Mouse (Mus musculus) liver, adult 2 months (tissue): ENCODE measurements around the gene Fbxw11. TPM values are rescaled to one million over a fixed set of nuclear protein-coding genes. Genes with fewer than 3 reads are reported as not detected.

Experiments
- DNase-seq: peaks from one replicate; pipeline ENCODE4 v3.0.0-alpha.2; 2011; ENCODE audit warnings: low read depth, low spot score; ENCODE audit errors: extremely low read depth
- H3K27ac ChIP-seq: fragments of 200-500 bp; replicated peaks from 2 replicates; pipeline ENCODE4 v1.5.1; 2012; ENCODE audit warnings: low read depth, mild to moderate bottlenecking, control low read depth, inconsistent platforms, low read length; ENCODE audit not compliant: insufficient read depth
- H3K27me3 ChIP-seq: fragments of 200-500 bp; 2 replicates; pipeline ENCODE4 v1.6.1; 2012; ENCODE audit warnings: mild to moderate bottlenecking, moderate library complexity, low read length, inconsistent platforms; ENCODE audit not compliant: control insufficient read depth, insufficient read depth
- H3K36me3 ChIP-seq: fragments of 200-500 bp; 2 replicates; pipeline ENCODE4 v1.6.1; 2012; ENCODE audit warnings: low read length, inconsistent platforms; ENCODE audit not compliant: control insufficient read depth, insufficient read depth
- H3K4me1 ChIP-seq: fragments of 200-500 bp; 2 replicates; pipeline ENCODE4 v1.6.1; 2011; ENCODE audit warnings: low read length; ENCODE audit not compliant: control insufficient read depth, insufficient read depth
- H3K4me3 ChIP-seq: fragments of 200-500 bp; 2 replicates; pipeline ENCODE4 v1.5.1; 2011; ENCODE audit warnings: low read depth, mild to moderate bottlenecking, control low read depth, low read length, moderate library complexity; ENCODE audit not compliant: insufficient read depth
- H3K79me2 ChIP-seq: fragments of 200-500 bp; 2 replicates; pipeline ENCODE4 v1.6.1; 2012; ENCODE audit warnings: inconsistent platforms, mild to moderate bottlenecking, low read length, moderate library complexity; ENCODE audit not compliant: control insufficient read depth, insufficient read depth
- H3K9ac ChIP-seq: fragments of 200-500 bp; 2 replicates; pipeline ENCODE4 v1.6.1; 2012; ENCODE audit warnings: low read depth, mild to moderate bottlenecking, control low read depth, inconsistent platforms, low read length
- CTCF ChIP-seq: fragments of 200-500 bp; IDR thresholded peaks from 2 replicates; pipeline ENCODE4 v1.5.1; 2011; ENCODE audit warnings: low read depth, low read length, control low read depth
- POLR2A ChIP-seq: fragments of 200-500 bp; IDR thresholded peaks from 2 replicates; pipeline ENCODE4 v1.6.1; 2011; ENCODE audit warnings: low read length, control low read depth; ENCODE audit not compliant: insufficient read depth; ENCODE audit errors: extremely low read depth
- WGBS: fragments of 180-500 bp; shearing (Covaris S2); methylation state at CpG from one replicate; pipeline ENCODE4 v1.1.7; 2018; 5-methylcytosine and 5-hydroxymethylcytosine counted together
- polyA plus RNA-seq: library from polyadenylated mRNA; depleted of rRNA; stranded (reverse); fragments of >200 nt; gene quantifications from 2 replicates; pipeline ENCODE4 v1.2.3, GENCODE M21; 2012
- total RNA-seq: library from RNA; depleted of rRNA; stranded (reverse); fragments of >200 nt; gene quantifications from 2 replicates; pipeline ENCODE4 v1.2.3, GENCODE M21; 2014

The Fbxw11 gene
- total and polyA plus RNA-seq, 2 experiments, result 20.8 to 22.5 TPM

GRCm38 (mm10) chr11:32751863-32752594 lies 109.5 kb downstream of the Fbxw11 start:
- no peaks in the 10 kb centered on the region for H3K27me3 ChIP-seq
- WGBS, result 63% methylated on average over 7 of the region's 7 CpGs
- H3K79me2 ChIP-seq, result no peaks in the 10 kb centered on the region
- no peak for TF ChIP-seq POLR2A
- no peak for TF ChIP-seq CTCF
- no peaks in the 10 kb centered on the region for H3K36me3 ChIP-seq
- H3K9ac ChIP-seq, result no peak overlapping the region
- H3K4me1 ChIP-seq, result no peaks in the 10 kb centered on the region
- H3K4me3 ChIP-seq, result no peak overlapping the region
- DNase-seq, result no peak
- no peak overlapping the region for H3K27ac ChIP-seq

GRCm38 (mm10) chr11:32752595-32752885 lies 110.0 kb downstream of the Fbxw11 start:
- H3K27me3 ChIP-seq, result no peaks in the 10 kb centered on the region
- no peaks in the 10 kb centered on the region for H3K36me3 ChIP-seq
- H3K4me3 ChIP-seq, result no peak overlapping the region
- no peaks in the 10 kb centered on the region for H3K4me1 ChIP-seq
- H3K79me2 ChIP-seq, result no peaks in the 10 kb centered on the region
- H3K27ac ChIP-seq, result no peak overlapping the region
- H3K9ac ChIP-seq, result no peak overlapping the region
- 82% methylated on average over 5 of the region's 5 CpGs for WGBS
- DNase-seq, result no peak
- no peak for TF ChIP-seq POLR2A
- TF ChIP-seq CTCF, result no peak

DNA sequence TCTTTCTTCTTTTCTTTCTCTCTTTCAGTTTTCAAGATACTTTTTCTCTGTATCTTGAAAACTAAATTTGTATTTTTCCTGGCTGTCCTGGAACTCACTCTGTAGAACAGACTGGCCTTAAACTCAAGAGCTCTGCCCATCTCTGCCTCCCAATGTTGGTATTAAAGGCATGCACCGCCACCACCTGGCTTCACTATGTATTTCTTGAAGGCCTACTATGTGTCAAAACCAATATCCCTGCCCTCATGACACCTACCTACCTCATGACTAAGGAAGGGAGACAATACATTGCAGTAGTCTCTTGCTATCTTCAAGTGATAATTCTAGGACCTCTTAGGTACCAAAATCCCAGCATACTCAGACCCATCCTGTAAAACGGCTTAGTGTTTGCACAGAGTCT lies 110.8 kb downstream of the Fbxw11 start:
- TF ChIP-seq CTCF, result no peak
- TF ChIP-seq POLR2A, result no peak
- H3K9ac ChIP-seq, result no peak overlapping the region

DNA sequence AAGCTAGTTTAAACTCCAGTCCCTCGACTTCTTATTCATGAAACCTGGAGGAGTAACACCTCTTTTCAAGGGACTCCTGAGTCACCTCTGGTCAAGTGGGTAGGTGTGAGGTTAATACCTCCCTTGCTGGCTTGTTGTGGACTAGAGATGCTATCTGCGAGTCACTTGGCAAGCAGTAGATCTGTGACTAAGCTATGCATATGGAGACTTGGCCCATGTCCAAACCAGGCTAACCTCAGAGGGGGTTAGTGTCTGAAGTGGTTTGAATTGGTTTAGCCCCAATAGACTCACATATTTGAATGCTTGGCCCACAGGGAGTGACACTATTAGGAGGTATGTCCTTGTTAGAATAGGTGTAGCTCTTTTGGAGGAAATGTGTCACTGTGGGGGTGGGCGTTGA lies 120.2 kb downstream of the Fbxw11 start:
- Histone ChIP-seq H3K4me1 (no peaks in the 10 kb centered on the region), H3K4me3 (no peak overlapping the region), H3K79me2 (no peaks in the 10 kb centered on the region), H3K27ac (no peak overlapping the region), H3K36me3 (no peaks in the 10 kb centered on the region), H3K27me3 (no peaks in the 10 kb centered on the region), H3K9ac (no peak overlapping the region)
- 66% methylated on average over 3 of the region's 3 CpGs for WGBS
- no peak for TF ChIP-seq CTCF
- TF ChIP-seq POLR2A, result no peak
- DNase-seq, result no peak

More for the DNA sequence above, 110.8 kb downstream of the Fbxw11 start:
- DNase-seq, result no peak
- H3K79me2 ChIP-seq, result no peaks in the 10 kb centered on the region
- 88% methylated on average over 2 of the region's 2 CpGs for WGBS
- no peaks in the 10 kb centered on the region for H3K27me3 ChIP-seq
- H3K36me3 ChIP-seq, result no peaks in the 10 kb centered on the region
- no peaks in the 10 kb centered on the region for H3K4me1 ChIP-seq
- H3K4me3 ChIP-seq, result no peak overlapping the region
- H3K27ac ChIP-seq, result no peak overlapping the region

DNA sequence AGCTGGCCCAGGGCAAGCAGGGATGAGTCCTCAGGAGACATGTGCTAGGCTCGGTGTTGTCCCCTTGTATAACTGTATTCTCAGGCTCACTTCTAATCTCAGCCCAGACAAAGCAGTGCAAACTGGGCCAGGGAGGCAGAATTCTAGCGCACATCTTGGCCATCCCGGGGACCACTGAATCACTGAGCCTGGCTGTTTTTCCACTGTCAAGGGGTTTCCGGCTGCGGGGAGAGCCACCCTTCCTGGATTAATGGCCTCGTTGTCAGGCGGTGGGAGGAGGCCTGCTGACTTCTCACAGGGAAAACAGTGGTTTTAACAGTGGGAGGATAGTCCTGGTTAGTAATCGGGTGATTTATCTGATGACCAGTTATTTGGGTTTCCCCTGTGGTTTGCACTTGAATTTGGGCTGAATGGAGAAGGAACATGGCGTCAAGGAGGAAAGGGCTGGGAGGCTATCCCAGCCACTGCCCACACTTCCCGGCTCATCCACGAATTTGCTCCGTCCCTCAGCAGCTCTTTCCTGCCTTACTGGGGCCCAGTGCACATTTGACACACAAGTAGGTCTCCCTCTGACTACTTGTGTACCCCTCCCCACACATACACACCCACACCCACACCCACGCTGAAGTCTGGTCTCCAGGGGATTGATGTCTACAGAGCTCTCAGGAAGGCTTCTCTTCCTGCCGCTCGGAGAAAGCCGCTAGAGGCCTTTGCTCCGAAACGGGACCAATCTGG lies 125.1 kb downstream of the Fbxw11 start:
- H3K36me3 ChIP-seq, result no peaks in the 10 kb centered on the region
- no peaks in the 10 kb centered on the region for H3K27me3 ChIP-seq
- no peak overlapping the region for H3K9ac ChIP-seq
- no peak for DNase-seq
- no peak overlapping the region for H3K27ac ChIP-seq
- TF ChIP-seq POLR2A, result no peak
- TF ChIP-seq CTCF, result no peak
- no peaks in the 10 kb centered on the region for H3K4me1 ChIP-seq
- 87% methylated on average over 18 of the region's 18 CpGs for WGBS
- H3K79me2 ChIP-seq, result no peaks in the 10 kb centered on the region
- no peak overlapping the region for H3K4me3 ChIP-seq
